Comparison of ENCODE assay signal across 16 mouse cellular contexts in genomic region chr2:35252733-35253132, GRCm38 (mm10).
"Had no signal": no experiment of that assay in that cellular context is flagged by ENCODE, and none has a peak within 500 bp of the region (broad histone marks: within the 10 kb centered on the region; RNA-seq: fewer than 3 reads in every experiment).

No protein-coding gene starts in this region.

- H3K9ac ChIP-seq: neural tube, embryonic 12.5 days; neural tube, embryonic 13.5 days; neural tube, embryonic 15.5 days; stomach, embryonic 15.5 days had no signal

- H3K27me3 ChIP-seq: stomach, embryonic 15.5 days had no signal

- H3K9me3 ChIP-seq: neural tube, embryonic 12.5 days; neural tube, embryonic 13.5 days; neural tube, embryonic 15.5 days; stomach, embryonic 15.5 days had no signal

- H3K4me3 ChIP-seq: neural tube, embryonic 12.5 days; neural tube, embryonic 13.5 days; neural tube, embryonic 15.5 days; stomach, embryonic 15.5 days had no signal

- DNase-seq: retina, postnatal 1 day; right cerebral cortex, adult 18-20 months; right cerebral cortex, postnatal 14 days; right cerebral cortex, postnatal 25 days; right cerebral cortex, postnatal 4 days; spleen, adult 18-20 months; thymus, adult 18-20 months; thymus, adult 2 months; thymus, postnatal 14 days; thymus, postnatal 25 days; thymus, postnatal 36 days; thymus, postnatal 4 days had no signal

- H3K4me2 ChIP-seq: neural tube, embryonic 12.5 days; neural tube, embryonic 13.5 days; neural tube, embryonic 15.5 days; stomach, embryonic 15.5 days had no signal

- H3K27ac ChIP-seq: neural tube, embryonic 12.5 days; neural tube, embryonic 13.5 days; neural tube, embryonic 15.5 days; stomach, embryonic 15.5 days had no signal

- H3K36me3 ChIP-seq: neural tube, embryonic 12.5 days; neural tube, embryonic 13.5 days; neural tube, embryonic 15.5 days; stomach, embryonic 15.5 days had no signal
